Mouse (Mus musculus) thymus, adult 2 months (tissue): ENCODE measurements around the gene Gm853.

Experiments
- CTCF ChIP-seq: fragments of 200-500 bp; IDR thresholded peaks from 2 replicates; pipeline ENCODE4 v1.5.1; 2012; ENCODE audit warnings: mild to moderate bottlenecking, control low read depth, low read length, moderate library complexity, borderline replicate concordance; ENCODE audit not compliant: control insufficient read depth, poor library complexity, insufficient read depth; ENCODE audit errors: extremely low read depth
- POLR2A ChIP-seq: fragments of 200-500 bp; IDR thresholded peaks from 2 replicates; pipeline ENCODE4 v1.6.1; 2012; ENCODE audit warnings: mild to moderate bottlenecking, low read length, control low read depth, moderate library complexity; ENCODE audit not compliant: control insufficient read depth, poor library complexity, insufficient read depth; ENCODE audit errors: extremely low read depth

DNA sequence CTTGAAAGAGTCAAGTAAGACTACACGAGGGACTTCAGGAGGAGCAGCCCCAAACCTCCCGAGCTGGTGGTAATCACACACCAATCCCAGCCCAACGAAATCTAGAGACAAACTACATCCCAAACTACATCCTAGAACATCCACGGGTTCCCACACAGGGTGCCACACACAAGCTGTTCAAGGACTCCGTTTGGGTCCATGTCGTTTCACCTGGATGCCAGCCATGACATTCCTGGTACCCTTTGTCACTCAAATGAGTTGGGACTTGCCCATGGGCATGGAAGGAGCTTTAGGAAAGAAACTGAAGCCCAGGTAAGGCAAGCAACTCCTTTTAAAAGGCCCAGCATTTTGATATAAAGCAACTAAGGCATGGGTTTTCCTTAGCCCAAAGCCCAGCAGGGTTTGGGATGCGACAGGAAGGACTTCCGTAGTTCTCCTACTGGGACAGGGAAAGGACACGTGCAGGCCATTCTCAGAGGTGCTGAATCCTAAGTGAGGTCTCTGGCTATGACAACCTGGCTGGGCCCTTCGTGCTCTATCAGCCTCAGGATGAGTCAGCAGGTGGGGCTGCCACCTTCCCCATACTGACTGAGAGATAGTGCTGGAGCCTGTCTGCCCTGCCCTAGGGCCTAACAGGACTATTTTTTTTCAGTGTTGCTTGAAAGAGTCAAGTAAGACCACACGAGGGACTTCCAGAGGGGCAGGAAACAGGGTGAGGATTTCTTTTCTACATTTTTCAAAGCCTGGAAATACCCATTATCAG, 49.0 kb downstream of the Gm853 start:
- TF ChIP-seq CTCF, result no peak
- no peak for TF ChIP-seq POLR2A
